Mouse (Mus musculus) small intestine, adult 2 months (tissue): Measurements from ENCODE around the gene Cabcoco1. TPM values are rescaled to one million over a fixed set of nuclear protein-coding genes. Genes with fewer than 3 reads are reported as not detected.

Source experiments
- H3K27ac ChIP-seq: fragments of 200-500 bp; 2 replicates; pipeline ENCODE4 v1.5.1; 2012; ENCODE audit warnings: low read depth, low read length, control low read depth, inconsistent platforms; ENCODE audit not compliant: insufficient read depth
- H3K27me3 ChIP-seq: fragments of 200-500 bp; 2 replicates; pipeline ENCODE4 v1.6.1; 2012; ENCODE audit warnings: mild to moderate bottlenecking, moderate library complexity, low read length, inconsistent platforms; ENCODE audit not compliant: control insufficient read depth, insufficient read depth
- H3K36me3 ChIP-seq: fragments of 200-500 bp; 2 replicates; pipeline ENCODE4 v1.6.1; 2012; ENCODE audit warnings: mild to moderate bottlenecking, low read length, control low read depth, inconsistent platforms; ENCODE audit not compliant: control insufficient read depth, insufficient read depth
- H3K4me1 ChIP-seq: fragments of 200-500 bp; 2 replicates; pipeline ENCODE4 v1.6.1; 2012; ENCODE audit warnings: low read length, inconsistent platforms, mixed read lengths; ENCODE audit not compliant: control insufficient read depth, insufficient read depth, insufficient read length
- H3K4me3 ChIP-seq: fragments of 200-500 bp; 2 replicates; pipeline ENCODE4 v1.5.1; 2012; ENCODE audit warnings: low read depth, mild to moderate bottlenecking, control low read depth, inconsistent platforms, low read length, moderate library complexity
- CTCF ChIP-seq: fragments of 200-500 bp; IDR thresholded peaks from 2 replicates; pipeline ENCODE4 v1.5.1; 2012; ENCODE audit warnings: low read depth, mild to moderate bottlenecking, control low read depth, inconsistent platforms, low read length, moderate library complexity, mixed read lengths; ENCODE audit not compliant: insufficient replicate concordance, insufficient read length; ENCODE audit errors: extremely low read depth
- POLR2A ChIP-seq: fragments of 200-500 bp; IDR thresholded peaks from 2 replicates; pipeline ENCODE4 v1.6.1; 2012; ENCODE audit warnings: low read depth, mild to moderate bottlenecking, control low read depth, inconsistent platforms, low read length, moderate library complexity
- WGBS: fragments of 180-500 bp; shearing (Covaris S2); methylation state at CpG from one replicate; pipeline ENCODE4 v1.1.7; 2018; 5-methylcytosine and 5-hydroxymethylcytosine counted together
- polyA plus RNA-seq: library from polyadenylated mRNA; depleted of rRNA; stranded (reverse); fragments of >200 nt; gene quantifications from 2 replicates; pipeline ENCODE4 v1.2.3, GENCODE M21; 2012

Gene Cabcoco1
- polyA plus RNA-seq, 1 experiment, result not detected

GRCm38 (mm10) chr10:68540612-68541011, 1.1 kb downstream of the Cabcoco1 start:
- Histone ChIP-seq H3K36me3 (no peaks in the 10 kb centered on the region), H3K27ac (no peak overlapping the region; the same call in 1 of the 2 replicates), H3K27me3 (no peaks in the 10 kb centered on the region), H3K4me3 (no peak overlapping the region), H3K4me1 (peaks cover 10% of the 10 kb centered on the region; the same call in 1 of the 2 replicates)
- 52% methylated on average over 3 of the region's 3 CpGs for WGBS
- TF ChIP-seq CTCF, result no peak

- no peak for TF ChIP-seq POLR2A
- TF ChIP-seq CTCF, result no peak
- no peak overlapping the region for H3K4me3 ChIP-seq
- no peaks in the 10 kb centered on the region for H3K27me3 ChIP-seq
- WGBS, result 30% methylated on average over 4 of the region's 4 CpGs
- H3K36me3 ChIP-seq, result no peaks in the 10 kb centered on the region
- H3K4me1 ChIP-seq, result peaks cover 7% of the 10 kb centered on the region; the same call in 1 of the 2 replicates
- no peak overlapping the region for H3K27ac ChIP-seq
Observed at GRCm38 (mm10) chr10:68537261-68537950, 4.3 kb downstream of the Cabcoco1 start.

DNA sequence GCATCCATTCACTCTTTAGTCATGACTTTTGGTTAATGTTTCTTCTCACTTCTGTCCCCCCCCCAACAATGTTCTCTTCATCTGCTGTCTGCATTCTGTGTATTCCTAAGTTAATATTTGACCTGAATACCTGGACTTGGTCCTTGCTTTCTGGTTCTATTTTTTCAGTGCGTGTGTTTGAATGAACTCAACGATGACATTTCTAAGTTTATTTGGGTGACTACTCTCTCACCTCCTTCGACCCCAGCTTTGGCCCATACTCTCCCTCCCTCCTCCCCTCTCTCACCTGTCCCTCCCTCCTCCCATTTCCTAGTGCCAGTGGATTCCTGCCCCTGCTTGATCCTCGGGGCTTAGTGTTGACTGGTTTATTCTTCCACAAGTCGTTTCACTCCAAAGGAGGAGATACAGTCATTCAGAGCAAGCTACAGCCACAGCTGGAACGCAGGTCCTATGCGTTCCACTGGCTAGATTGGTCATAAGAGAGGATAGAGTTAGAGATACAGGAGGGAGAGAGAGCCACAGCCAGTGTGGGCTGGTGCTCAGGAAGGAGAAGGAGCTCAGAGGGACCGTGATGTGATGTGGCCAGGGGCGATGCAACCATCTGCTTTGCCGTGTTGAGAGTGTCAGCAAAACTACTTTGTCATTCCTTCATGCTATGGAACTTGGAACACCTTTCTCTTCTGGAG, 12.2 kb downstream of the Cabcoco1 start:
- WGBS, result 29% methylated on average over 10 of the region's 10 CpGs
- Histone ChIP-seq H3K27me3 (no peaks in the 10 kb centered on the region), H3K27ac (no peak overlapping the region), H3K4me3 (no peak overlapping the region), H3K4me1 (peaks cover 11% of the 10 kb centered on the region; the same call in 1 of the 2 replicates), H3K36me3 (no peaks in the 10 kb centered on the region)
- no peak for TF ChIP-seq CTCF
- no peak for TF ChIP-seq POLR2A

- Histone ChIP-seq H3K4me3 (no peak overlapping the region), H3K4me1 (peaks cover 11% of the 10 kb centered on the region; the same call in 1 of the 2 replicates), H3K27ac (no peak overlapping the region), H3K36me3 (no peaks in the 10 kb centered on the region), H3K27me3 (no peaks in the 10 kb centered on the region)
- 26% methylated on average over 8 of the region's 8 CpGs for WGBS
- TF ChIP-seq POLR2A, result no peak
- TF ChIP-seq CTCF, result no peak
Observed at GRCm38 (mm10) chr10:68528958-68529357, 12.7 kb downstream of the Cabcoco1 start.

DNA sequence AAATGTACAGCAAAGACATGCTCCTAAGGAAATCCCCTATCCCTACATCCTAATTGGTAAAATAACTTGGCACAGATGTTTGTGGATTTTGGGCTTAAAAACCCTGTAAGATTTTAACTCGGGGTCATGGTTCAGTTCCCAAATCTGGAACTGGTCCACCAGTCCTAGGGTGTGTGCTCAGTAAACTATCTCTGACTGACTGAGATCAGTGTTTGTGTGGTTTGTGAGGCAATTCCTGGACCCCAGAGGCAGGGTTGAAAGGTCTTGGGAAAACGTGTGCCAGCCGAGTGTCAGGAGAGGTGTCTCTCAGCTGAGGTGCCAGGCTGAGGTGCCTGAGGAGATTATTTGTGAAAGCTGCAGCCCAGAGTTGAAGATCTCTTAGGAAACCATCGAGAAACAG, 19.6 kb downstream of the Cabcoco1 start:
- Histone ChIP-seq H3K4me1 (no peaks in the 10 kb centered on the region), H3K27me3 (no peaks in the 10 kb centered on the region), H3K4me3 (no peak overlapping the region), H3K36me3 (no peaks in the 10 kb centered on the region), H3K27ac (no peak overlapping the region)
- 82% methylated on average over 4 of the region's 4 CpGs for WGBS
- TF ChIP-seq CTCF (no peak), POLR2A (no peak)

DNA sequence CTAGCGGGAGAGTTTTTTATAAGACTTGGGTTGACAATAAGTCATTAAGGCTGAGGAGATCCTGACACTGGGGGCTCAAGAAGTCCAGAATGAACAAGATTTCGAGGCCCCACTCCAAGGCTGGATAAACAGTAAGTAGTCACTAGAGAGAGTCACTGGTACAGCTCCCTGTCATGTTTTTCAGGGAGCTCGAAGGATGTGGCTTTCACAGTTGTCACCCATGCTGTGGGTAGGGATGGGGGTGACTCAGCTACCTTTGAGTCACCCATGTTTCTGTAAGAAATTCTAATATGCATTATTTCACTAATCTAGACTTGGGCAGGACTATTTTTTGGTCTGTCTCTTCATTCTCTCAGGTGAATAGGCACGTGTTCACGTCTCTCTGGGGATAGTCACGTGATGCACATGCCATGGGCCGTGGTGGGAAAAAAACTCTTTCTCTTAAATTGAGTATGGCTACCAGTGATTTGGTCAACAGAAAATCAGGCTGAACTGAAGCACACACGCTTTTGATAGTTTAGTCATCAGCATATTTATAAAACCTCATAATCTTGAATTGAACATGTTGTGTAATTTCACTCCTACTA, 29.2 kb downstream of the Cabcoco1 start:
- TF ChIP-seq POLR2A, result no peak
- H3K36me3 ChIP-seq, result no peaks in the 10 kb centered on the region
- no peaks in the 10 kb centered on the region for H3K27me3 ChIP-seq
- no peak overlapping the region for H3K27ac ChIP-seq
- H3K4me1 ChIP-seq, result no peaks in the 10 kb centered on the region
- H3K4me3 ChIP-seq, result no peak overlapping the region
- WGBS, result 91% methylated on average over 8 of the region's 8 CpGs

DNA sequence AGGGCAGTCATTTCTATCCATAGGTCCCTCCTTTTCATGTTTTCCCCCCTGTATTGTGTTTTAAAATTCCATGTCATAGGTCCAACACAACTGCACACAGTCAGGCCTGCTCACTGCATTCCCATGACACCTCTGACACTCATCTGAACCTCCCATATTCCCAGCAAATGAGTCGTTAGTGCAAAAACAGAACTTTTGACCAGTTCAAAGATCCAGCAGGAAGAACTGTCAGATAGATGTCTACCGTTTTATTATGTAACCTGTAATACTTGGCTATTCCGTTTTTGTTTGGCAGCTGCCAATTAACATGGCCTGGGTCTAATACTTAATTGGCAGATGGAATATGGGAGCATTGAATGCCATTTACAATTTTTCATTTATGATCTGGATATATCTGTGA, 34.0 kb downstream of the Cabcoco1 start:
- TF ChIP-seq CTCF, result no peak
- TF ChIP-seq POLR2A, result no peak
- Histone ChIP-seq H3K4me1 (no peaks in the 10 kb centered on the region), H3K4me3 (no peak overlapping the region), H3K36me3 (no peaks in the 10 kb centered on the region), H3K27ac (no peak overlapping the region), H3K27me3 (no peaks in the 10 kb centered on the region)
- WGBS, result 71% methylated on average over 3 of the region's 3 CpGs
